Mouse (Mus musculus) intestine, embryonic 15.5 days (tissue): Measurements from ENCODE around the gene Slc16a1. TPM values are rescaled to one million over a fixed set of nuclear protein-coding genes. Genes with fewer than 3 reads are reported as not detected.
"Not testable (repeated sequence)": the region's sequence is repeated elsewhere in the genome, so short reads cannot be mapped to it uniquely, and the experiment has no call there.

Source experiments
- ATAC-seq: fragments of 200-750 bp; cut with Nextera tagmentation; 2 replicates; pipeline ENCODE4 v1.8.0; 2017; ENCODE audit warnings: moderate TSS enrichment, moderate library complexity
- H3K27ac ChIP-seq: fragments of 300-500 bp; sonication (generic); 2 replicates; pipeline ENCODE4 v1.5.1; 2015; ENCODE audit warnings: mild to moderate bottlenecking, inconsistent platforms
- H3K27me3 ChIP-seq: fragments of 300-500 bp; sonication (generic); replicated peaks from 2 replicates; pipeline ENCODE4 v1.6.1; 2015; ENCODE audit warnings: inconsistent platforms
- H3K36me3 ChIP-seq: fragments of 300-500 bp; sonication (generic); 2 replicates; pipeline ENCODE4 v1.6.1; 2015; ENCODE audit warnings: inconsistent platforms
- H3K4me1 ChIP-seq: fragments of 300-500 bp; sonication (generic); replicated peaks from 2 replicates; pipeline ENCODE4 v1.6.1; 2015; ENCODE audit warnings: inconsistent platforms
- H3K4me2 ChIP-seq: fragments of 300-500 bp; sonication (generic); replicated peaks from 2 replicates; pipeline ENCODE4 v1.6.1; 2015; ENCODE audit warnings: mild to moderate bottlenecking, inconsistent platforms
- H3K4me3 ChIP-seq: fragments of 300-500 bp; sonication (generic); replicated peaks from 2 replicates; pipeline ENCODE4 v1.5.1; 2015; ENCODE audit warnings: inconsistent platforms
- H3K9ac ChIP-seq: fragments of 300-500 bp; sonication (generic); 2 replicates; pipeline ENCODE4 v1.6.1; 2015; ENCODE audit warnings: inconsistent platforms
- H3K9me3 ChIP-seq: fragments of 300-500 bp; sonication (generic); 2 replicates; pipeline ENCODE4 v1.6.1; 2016; ENCODE audit warnings: inconsistent platforms
- WGBS: fragments of 180-500 bp; shearing (Covaris S2); methylation state at CpG from one replicate; pipeline ENCODE4 v1.1.7; 2015; 5-methylcytosine and 5-hydroxymethylcytosine counted together
- polyA plus RNA-seq: library from polyadenylated mRNA; unstranded; fragments of >200 nt; fragmentation: Nextera tagmentation; extraction: Ambion mirVana; gene quantifications from 2 replicates; pipeline ENCODE4 v1.2.1, GENCODE M21; 2015

The Slc16a1 gene
- polyA plus RNA-seq, 1 experiment from 2014 or later = 50.0 TPM

DNA sequence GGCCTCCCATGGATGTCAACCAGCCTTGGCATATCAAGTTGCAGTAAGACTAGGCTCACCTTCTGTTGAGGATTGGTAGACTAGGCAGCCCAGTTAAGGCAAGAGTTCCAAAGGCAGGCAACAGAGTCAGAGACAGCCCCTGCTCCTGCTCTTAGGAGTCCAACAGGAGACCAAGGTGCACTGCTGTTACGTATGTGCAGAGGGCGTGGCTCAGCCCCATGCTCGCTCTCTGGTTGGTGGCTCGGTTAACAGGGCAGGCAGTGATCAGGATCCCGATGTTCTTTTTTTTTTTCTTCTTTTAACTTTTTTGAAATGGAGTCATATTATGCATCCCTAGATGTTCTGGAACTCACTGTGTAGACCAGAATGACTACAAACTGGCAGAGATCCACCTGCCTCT lies 30.5 kb downstream of the Slc16a1 start:
- H3K9ac ChIP-seq = no peak overlapping the region
- H3K9me3 ChIP-seq = no peaks in the 10 kb centered on the region
- H3K36me3 ChIP-seq = no peaks in the 10 kb centered on the region
- no peak for ATAC-seq
- H3K4me2 ChIP-seq = no peak overlapping the region
- H3K27ac ChIP-seq = no peak overlapping the region
- H3K4me1 ChIP-seq = peaks cover 23% of the 10 kb centered on the region
- H3K4me3 ChIP-seq = no peak overlapping the region
- no peaks in the 10 kb centered on the region for H3K27me3 ChIP-seq
- 83% methylated on average over 5 of the region's 5 CpGs for WGBS

DNA sequence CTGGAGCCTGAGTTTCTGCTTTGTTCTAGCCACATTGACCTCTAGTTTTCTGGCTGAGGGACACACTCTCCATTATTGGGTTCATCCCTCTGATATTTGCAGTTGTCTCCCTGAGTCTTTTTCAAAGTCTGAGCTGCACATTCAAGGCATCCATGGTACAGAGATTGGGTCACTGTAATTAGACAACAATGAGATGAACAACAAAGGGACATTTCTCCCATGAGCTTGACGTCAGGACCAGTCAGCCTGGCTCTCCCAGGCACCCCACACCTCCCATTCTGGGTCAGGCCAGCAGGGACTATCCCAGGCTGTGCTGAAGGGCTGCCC lies 31.4 kb downstream of the Slc16a1 start:
- no peaks in the 10 kb centered on the region for H3K27me3 ChIP-seq
- 0 out of 2 replicates have a peak overlapping the region, but pooled peaks have one; percentile 17 for H3K27ac ChIP-seq
- no peaks in the 10 kb centered on the region for H3K36me3 ChIP-seq
- no peaks in the 10 kb centered on the region for H3K9me3 ChIP-seq
- H3K4me1 ChIP-seq = peaks cover 31% of the 10 kb centered on the region
- no peak overlapping the region for H3K4me3 ChIP-seq
- H3K4me2 ChIP-seq = no peak overlapping the region
- ATAC-seq = no peak
- no peak overlapping the region for H3K9ac ChIP-seq
- 55% methylated on average over 1 of the region's 1 CpGs for WGBS

DNA sequence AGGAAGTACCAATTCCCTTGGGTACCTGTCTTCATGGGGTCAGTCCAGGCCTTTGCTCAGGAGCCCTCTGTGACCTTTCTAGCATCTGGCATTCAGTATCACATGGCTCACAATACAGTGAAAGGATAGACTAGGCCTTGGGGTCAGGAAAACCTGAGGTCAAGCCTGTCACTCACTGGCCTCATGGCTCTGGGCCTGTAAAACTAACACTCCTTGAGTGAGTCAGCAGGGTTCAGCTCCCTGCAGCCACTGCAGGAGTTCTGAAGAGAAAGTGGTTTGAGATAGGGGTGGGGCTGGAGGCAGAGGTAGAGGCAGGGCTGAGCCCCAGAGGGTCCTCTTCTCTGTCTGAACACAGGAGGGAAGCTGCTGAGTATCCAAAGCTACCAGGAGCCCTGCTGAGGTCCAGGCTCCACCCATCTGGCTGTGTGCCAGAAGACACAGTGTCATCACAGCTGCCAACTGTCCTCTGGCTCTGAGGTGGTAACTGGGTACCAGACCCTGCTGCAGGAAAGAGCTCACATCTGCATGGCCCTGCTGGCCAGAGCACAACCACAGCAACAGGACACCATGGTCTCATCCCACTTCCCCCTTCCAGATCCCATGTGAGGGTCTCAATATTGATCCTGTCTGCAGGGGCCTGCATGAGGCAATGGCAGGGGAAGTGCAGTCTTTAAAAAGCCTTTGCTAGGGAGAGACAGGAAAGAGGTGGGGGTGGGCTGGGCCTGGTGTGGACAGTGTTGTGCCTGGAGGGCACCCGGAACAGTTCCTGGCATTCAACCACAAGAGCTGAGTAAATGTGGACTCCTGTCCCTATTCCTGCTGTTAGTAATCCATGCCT lies 31.9 kb downstream of the Slc16a1 start:
- 0 out of 2 replicates have a peak overlapping the region, but pooled peaks have one; percentile 44 for H3K27ac ChIP-seq
- not testable (repeated sequence) for H3K4me3 ChIP-seq, H3K9ac ChIP-seq, H3K27me3 ChIP-seq, H3K9me3 ChIP-seq, H3K36me3 ChIP-seq, H3K4me2 ChIP-seq
- ATAC-seq = peak; percentile 60
- H3K4me1 ChIP-seq = peaks cover 37% of the 10 kb centered on the region
- 19% methylated on average over 1 of the region's 1 CpGs for WGBS

DNA sequence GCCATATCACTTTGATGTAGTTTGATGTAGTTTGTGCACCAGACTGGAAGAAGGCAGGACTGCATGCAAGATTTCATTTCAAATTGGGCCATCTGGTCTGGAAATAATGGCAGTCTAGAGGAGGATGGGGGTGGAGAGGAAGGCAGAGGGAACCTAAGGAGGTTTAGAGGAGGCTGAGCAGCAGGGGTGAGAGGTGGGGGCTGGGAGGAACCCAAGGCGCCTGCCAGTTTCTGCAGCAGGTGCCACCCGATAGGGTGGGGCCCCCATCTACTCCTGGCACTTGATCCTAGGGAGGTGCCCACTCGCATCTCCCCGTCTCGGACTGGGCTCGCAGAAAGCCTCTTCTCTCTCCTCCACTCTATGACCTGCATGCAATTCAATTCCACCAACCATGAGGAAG lies 33.1 kb downstream of the Slc16a1 start:
- no peak; the same call in 1 of the 2 replicates for ATAC-seq
- H3K4me1 ChIP-seq = peaks cover 39% of the 10 kb centered on the region
- no peaks in the 10 kb centered on the region for H3K36me3 ChIP-seq
- H3K9me3 ChIP-seq = no peaks in the 10 kb centered on the region
- H3K9ac ChIP-seq = no peak overlapping the region
- WGBS = 72% methylated on average over 6 of the region's 6 CpGs
- no peaks in the 10 kb centered on the region for H3K27me3 ChIP-seq
- no peak overlapping the region for H3K4me2 ChIP-seq
- H3K4me3 ChIP-seq = no peak overlapping the region
- no peak overlapping the region for H3K27ac ChIP-seq

DNA sequence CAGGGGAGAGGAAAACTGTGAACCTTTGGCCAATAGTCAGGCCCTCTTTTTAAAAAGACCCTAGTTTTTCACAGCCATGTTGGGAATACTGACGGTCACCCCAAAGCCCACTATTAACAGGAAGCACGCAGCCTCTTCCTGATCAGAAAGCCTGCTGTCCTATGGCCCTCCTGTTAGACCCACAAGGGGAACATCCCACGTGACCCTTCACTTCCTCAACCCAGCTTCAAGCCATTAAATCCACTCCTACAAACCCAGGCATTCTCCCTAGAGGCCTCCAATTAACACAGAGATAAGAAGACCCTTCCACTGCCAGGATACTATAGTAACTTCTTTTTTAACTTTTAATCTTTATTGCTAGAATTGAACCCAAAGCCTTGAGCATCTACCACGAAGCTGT lies 33.6 kb downstream of the Slc16a1 start:
- H3K9ac ChIP-seq = no peak overlapping the region
- H3K4me1 ChIP-seq = peaks cover 39% of the 10 kb centered on the region
- H3K27me3 ChIP-seq = no peaks in the 10 kb centered on the region

DNA sequence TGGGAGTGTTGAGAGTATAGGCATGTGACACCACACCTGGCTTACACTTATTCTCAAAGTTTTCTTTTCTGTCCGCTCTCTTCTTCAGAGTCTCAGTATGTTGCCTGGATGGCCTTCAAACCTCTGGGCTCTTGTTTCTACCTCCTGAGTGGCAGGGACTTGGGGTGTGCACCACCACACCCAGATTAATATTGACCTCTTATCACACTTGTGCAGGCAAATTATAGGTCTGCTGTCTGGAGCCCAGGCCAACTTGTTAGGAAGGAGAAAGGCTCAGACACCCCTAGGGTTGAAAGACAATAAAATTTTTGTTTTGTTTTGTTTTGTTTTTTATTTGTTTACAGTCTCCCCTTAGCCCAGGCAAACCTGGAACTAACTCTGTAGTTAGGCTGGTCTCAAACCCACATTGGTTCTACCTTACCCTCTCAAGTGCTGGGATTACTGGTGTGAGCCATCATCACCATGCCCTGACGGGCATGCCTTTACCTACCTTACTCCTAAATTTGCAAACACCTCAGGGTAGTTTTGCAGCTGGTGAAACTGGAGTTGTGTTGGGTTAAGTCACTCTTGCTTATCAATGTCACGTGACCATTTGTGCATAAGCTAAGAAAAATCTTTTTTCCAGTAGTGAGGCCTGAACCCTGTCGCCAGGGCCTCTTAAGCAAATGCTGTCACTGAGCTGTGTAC lies 35.3 kb downstream of the Slc16a1 start:
- peak; percentile 42 for ATAC-seq
- peak overlapping the region; percentile 82 for H3K4me2 ChIP-seq
- no peak overlapping the region for H3K4me3 ChIP-seq
- H3K27ac ChIP-seq = peak overlapping the region; percentile 81
- H3K27me3 ChIP-seq = no peaks in the 10 kb centered on the region
- H3K9me3 ChIP-seq = no peaks in the 10 kb centered on the region
- WGBS = 52% methylated on average over 4 of the region's 4 CpGs
- peaks cover 38% of the 10 kb centered on the region for H3K4me1 ChIP-seq
- no peaks in the 10 kb centered on the region for H3K36me3 ChIP-seq
- no peak overlapping the region for H3K9ac ChIP-seq

More for the DNA sequence above, 33.6 kb downstream of the Slc16a1 start:
- H3K36me3 ChIP-seq = no peaks in the 10 kb centered on the region
- H3K27ac ChIP-seq = no peak overlapping the region
- no peak overlapping the region for H3K4me3 ChIP-seq
- ATAC-seq = no peak
- WGBS = 56% methylated on average over 4 of the region's 4 CpGs
- no peaks in the 10 kb centered on the region for H3K9me3 ChIP-seq
- H3K4me2 ChIP-seq = no peak overlapping the region

DNA sequence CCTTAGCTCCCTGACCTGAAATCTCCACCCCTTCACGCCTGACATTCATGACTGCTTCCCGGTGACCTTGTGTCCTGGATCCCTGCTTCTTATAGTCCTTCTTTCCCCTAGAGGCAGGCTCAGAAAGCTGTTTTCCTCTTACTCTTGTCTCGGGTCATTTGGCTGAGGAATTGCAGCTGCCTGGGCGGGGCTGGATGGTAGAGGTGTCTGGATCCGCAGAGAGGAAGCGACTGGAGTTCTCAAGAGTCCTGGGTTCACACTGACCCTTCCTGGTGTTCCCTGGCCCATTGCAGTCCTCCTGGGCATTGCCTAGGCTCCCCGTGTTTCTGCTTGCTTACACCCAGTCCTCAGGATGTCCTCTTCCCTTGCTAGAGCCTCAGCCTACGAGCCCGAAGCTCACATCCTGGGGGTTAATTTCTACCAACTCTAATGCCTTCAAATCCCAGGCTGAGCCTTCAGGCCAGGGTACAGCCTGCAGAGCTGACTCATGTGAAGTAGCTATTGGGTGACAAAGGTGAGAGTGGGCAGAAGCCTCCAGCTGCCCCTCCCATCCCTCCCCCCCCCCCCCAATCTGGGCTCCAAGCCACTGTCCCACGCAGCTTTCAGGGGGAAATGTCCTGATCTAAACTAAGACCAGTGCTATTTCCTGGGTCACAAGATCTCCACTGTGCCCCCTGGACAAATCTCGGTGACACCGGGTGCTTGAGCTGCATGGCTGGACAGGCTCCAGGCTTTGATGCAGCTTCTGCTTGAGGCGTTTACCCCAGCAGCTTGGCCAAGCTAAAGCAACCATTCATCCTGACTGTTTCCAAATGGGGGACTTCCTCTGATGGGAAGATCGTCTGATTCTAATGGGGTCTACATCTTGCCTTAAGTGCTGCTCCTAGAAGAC lies 36.1 kb downstream of the Slc16a1 start:
- Histone ChIP-seq H3K4me2 (peak overlapping the region; percentile 82), H3K27me3 (no peaks in the 10 kb centered on the region), H3K4me1 (peaks cover 36% of the 10 kb centered on the region), H3K9ac (0 out of 2 replicates have a peak overlapping the region, but pooled peaks have one; percentile 29), H3K4me3 (peak overlapping the region; percentile 31), H3K9me3 (no peaks in the 10 kb centered on the region), H3K27ac (peak overlapping the region; percentile 81), H3K36me3 (no peaks in the 10 kb centered on the region)
- 13% methylated on average over 14 of the region's 14 CpGs for WGBS
- peak; percentile 14 for ATAC-seq

DNA sequence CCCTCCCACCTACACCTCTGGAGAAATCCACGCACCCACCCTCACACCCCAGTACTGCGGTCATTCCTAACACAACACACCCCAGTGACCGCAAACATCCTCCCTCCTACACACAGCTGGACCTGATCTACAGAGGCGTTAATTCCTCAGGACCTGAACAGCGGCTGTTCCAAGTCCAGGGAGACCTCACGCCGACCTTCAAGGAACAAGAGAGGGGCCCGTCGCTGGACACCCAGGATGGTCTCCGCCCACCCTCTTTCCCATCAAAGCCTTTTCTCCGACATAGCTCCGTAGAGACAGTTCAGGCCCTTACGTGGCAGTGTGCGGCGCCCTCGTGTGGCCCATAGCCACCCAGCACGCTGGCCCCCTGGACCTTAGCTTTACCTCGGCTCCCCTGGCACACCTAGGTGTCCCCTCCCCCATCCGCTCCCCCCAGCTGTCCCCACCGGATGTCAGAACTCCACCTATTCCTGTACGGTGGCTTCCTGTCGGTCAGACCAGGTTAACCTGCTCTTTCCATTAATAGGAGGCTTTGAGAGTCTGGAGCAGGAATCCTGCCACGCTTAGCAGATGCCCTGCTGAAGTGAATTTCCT lies 36.9 kb downstream of the Slc16a1 start:
- Histone ChIP-seq H3K4me3 (peak overlapping the region; percentile 31), H3K27ac (no peak overlapping the region), H3K9me3 (no peaks in the 10 kb centered on the region), H3K27me3 (no peaks in the 10 kb centered on the region), H3K4me1 (peaks cover 31% of the 10 kb centered on the region), H3K9ac (0 out of 2 replicates have a peak overlapping the region, but pooled peaks have one; percentile 29), H3K36me3 (no peaks in the 10 kb centered on the region), H3K4me2 (peak overlapping the region; percentile 82)
- WGBS = 3% methylated on average over 23 of the region's 23 CpGs
- peak; percentile 73 for ATAC-seq

DNA sequence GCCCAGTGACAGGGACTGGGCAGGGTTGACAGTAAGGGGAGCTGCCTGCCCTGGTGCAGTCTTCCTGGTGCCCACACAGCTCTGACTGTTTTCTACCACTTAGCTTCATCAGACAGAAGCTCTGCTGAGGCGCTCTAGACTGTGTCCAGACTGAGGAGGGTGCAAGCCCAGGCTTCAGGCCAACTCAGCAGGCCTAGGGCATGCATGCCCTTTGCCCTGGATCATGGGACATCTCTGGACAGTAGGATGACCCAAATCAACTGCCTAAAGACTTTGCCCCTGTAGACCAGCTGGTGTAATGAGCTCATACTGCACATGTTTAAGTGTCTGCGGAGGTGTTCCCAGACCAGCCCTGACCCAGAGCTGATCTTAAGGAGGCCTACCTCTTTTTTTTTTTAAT lies 39.3 kb downstream of the Slc16a1 start:
- no peak for ATAC-seq
- H3K9me3 ChIP-seq = no peaks in the 10 kb centered on the region
- H3K4me2 ChIP-seq = no peak overlapping the region
- H3K4me1 ChIP-seq = peaks cover 23% of the 10 kb centered on the region
- no peak overlapping the region for H3K4me3 ChIP-seq
- no peaks in the 10 kb centered on the region for H3K36me3 ChIP-seq
- no peak overlapping the region for H3K9ac ChIP-seq
- whole genome bisulfite sequencing = 89% methylated on average over 2 of the region's 2 CpGs
- no peak overlapping the region for H3K27ac ChIP-seq
- no peaks in the 10 kb centered on the region for H3K27me3 ChIP-seq

DNA sequence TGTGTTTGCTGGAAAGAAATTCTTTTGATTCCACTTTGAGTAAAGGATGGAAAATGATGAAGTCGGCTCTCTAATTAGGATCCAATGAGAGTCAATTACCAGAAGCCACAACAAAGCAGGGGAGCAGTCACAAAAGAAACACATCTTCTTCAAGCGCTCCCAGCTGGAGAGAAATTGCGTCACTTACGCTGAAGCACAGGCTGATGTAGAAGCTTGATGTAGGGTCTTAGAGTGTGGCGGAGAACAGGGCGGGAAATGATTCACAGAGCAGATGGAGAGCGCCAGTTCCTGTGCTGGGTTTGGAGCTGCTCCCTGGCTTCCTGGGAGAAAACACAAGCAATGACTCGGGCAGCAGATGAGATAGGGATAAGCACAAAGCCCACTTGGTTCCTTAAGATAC lies 40.4 kb downstream of the Slc16a1 start:
- no peak overlapping the region for H3K4me3 ChIP-seq
- no peak for ATAC-seq
- no peaks in the 10 kb centered on the region for H3K27me3 ChIP-seq
- WGBS = 89% methylated on average over 8 of the region's 8 CpGs
- peaks cover 18% of the 10 kb centered on the region for H3K4me1 ChIP-seq
- H3K9ac ChIP-seq = no peak overlapping the region
- no peaks in the 10 kb centered on the region for H3K36me3 ChIP-seq
- no peak overlapping the region for H3K4me2 ChIP-seq
- H3K9me3 ChIP-seq = no peaks in the 10 kb centered on the region
- H3K27ac ChIP-seq = no peak overlapping the region

DNA sequence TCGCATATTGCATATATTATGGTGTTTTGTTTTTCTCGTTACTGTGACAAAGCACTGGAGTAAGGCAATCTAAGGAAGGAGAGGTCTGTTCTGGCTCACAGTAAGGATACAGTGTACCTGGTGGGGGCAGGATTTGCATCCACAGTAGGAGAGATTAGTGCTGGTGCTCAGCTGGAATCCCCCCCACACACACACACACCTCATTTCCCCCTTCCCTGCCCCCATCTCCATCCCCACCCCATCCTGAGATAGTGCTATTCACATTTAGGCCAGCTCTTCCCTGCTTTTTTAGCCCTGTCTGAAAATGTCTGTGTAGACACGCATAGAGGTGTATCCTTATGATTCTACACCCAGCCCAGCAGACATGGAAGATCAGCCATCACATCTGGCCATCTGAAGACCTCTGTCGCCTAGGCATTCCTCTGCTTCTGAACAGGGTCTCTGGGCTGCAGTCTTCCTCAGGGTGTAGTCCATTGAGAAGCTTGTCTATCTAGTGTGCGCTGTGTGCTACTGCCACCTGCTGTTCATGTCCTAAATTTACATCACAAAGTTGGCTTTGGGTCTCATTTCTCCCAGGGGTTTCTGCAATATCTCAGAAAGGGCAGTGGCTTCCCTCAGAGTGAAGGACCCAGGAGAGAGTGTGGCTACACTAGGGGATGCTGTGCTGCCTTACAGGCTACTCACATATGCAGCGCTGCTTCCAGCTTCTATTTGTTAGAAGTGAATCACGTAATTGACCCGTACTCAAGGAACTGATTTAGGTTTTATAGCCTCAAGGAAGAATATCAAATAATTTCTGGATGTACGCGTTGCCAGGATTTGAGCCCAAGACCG lies 44.4 kb downstream of the Slc16a1 start:
- no peak overlapping the region for H3K4me2 ChIP-seq
- H3K9ac ChIP-seq = no peak overlapping the region
- WGBS = 63% methylated on average over 11 of the region's 11 CpGs
- no peaks in the 10 kb centered on the region for H3K9me3 ChIP-seq
- no peaks in the 10 kb centered on the region for H3K36me3 ChIP-seq
- no peak overlapping the region for H3K27ac ChIP-seq
- H3K4me3 ChIP-seq = no peak overlapping the region
- no peaks in the 10 kb centered on the region for H3K27me3 ChIP-seq
- no peaks in the 10 kb centered on the region for H3K4me1 ChIP-seq
- ATAC-seq = peak; percentile 66
